Mouse (Mus musculus): Measurements from ENCODE around the gene Muc1. TPM values are rescaled to one million over a fixed set of nuclear protein-coding genes. Genes with fewer than 3 reads are reported as not detected.

The Muc1 gene
- polyA plus RNA-seq, 1 experiment from 2014 or later: 10.3 TPM

DNA sequence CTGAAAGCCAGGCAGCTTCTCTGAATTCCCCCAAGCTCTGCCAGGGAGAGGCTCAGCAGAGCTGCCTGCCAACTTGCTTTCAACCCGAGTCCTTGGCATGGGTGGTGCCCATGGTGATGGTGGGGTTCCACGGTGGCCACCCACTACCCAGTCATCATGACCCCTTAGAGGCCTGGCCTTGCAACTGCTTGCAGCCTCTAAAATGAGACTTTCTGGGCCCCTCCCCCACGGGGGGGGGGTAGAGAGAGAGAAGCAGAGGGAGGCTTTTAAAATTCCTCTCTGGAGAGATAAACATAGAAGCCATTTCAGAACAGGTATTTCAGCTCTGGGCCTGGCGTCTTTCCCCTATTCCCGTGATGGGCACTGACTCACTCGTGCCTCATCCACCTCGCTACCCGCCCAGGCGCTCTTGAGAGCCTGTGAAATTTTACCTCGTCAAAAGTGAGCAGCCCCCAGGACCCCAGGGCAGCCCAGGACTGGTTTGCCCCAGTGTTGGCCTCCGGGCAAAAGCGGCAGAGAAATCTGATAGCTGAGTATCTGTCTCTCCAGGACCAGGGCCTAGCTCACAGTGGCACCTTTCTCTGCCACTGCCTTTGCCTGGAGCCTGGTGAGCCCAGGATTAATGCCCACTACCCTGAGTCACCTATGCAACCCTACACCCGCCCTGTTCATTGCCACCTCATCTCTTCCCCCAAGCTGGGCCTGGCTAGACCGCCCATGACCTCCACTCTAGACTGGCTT, 48.6 kb downstream of the Muc1 start:
- Histone ChIP-seq H3K36me3 (ENCODE audit: control insufficient read depth, insufficient read depth, low read length) (peaks cover 20% of the 10 kb centered on the region; the same call in 1 of the 2 replicates), H3K4me1 (replicated peaks; ENCODE audit: control insufficient read depth, insufficient read depth, low read length) (peaks cover 44% of the 10 kb centered on the region), H3K4me3 (ENCODE audit: low read depth, low read length) (peak overlapping the region; percentile 61), H3K27me3 (replicated peaks; ENCODE audit: control insufficient read depth, insufficient read depth, low read length) (0 out of 2 replicates have a peak, but pooled peaks cover 4% of the 10 kb centered on the region), H3K27ac (ENCODE audit: low read depth) (peak overlapping the region; percentile 43), H3K9me3 (ENCODE audit: control insufficient read depth, low read length) (no peaks in the 10 kb centered on the region), H3K9ac (ENCODE audit: low read length) (peak overlapping the region; percentile 64), H3K4me2 (ENCODE audit: low read length) (peak overlapping the region; percentile 71)
- DNase-seq (ENCODE audit: low spot score): peak; percentile 64
- whole genome bisulfite sequencing: 24% methylated on average over 14 of the region's 14 CpGs
- ATAC-seq (replicated peaks; ENCODE audit: low FRiP score, low TSS enrichment, low read depth): no peak

DNA sequence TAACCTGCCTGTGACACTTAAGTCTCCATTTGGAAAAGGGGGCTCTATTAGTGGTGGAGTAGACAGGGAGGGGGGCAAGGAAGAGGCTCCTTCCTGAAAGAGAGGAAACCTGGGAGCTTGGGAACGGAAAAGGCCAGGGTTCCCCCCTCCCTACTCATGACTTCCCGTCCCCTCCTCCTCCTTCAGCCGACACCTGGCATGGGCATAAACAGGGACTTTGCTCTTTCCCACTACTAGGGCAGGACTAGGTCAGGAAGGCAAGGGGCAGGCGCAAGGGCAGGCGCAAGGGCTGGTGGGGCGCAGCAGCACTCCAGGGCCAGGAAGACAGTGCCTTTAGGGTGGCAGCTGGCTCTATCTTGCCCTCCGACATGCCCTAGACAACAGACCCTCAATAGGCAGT, 49.2 kb downstream of the Muc1 start:
- peaks cover 15% of the 10 kb centered on the region; the same call in 1 of the 2 replicates for H3K36me3 ChIP-seq (ENCODE audit: control insufficient read depth, insufficient read depth, low read length)
- H3K9me3 ChIP-seq (ENCODE audit: control insufficient read depth, low read length): no peaks in the 10 kb centered on the region
- H3K27ac ChIP-seq (ENCODE audit: low read depth): peak overlapping the region; percentile 43
- H3K27me3 ChIP-seq (replicated peaks; ENCODE audit: control insufficient read depth, insufficient read depth, low read length): 0 out of 2 replicates have a peak, but pooled peaks cover 4% of the 10 kb centered on the region
- H3K4me1 ChIP-seq (replicated peaks; ENCODE audit: control insufficient read depth, insufficient read depth, low read length): peaks cover 44% of the 10 kb centered on the region
- peak overlapping the region; percentile 71 for H3K4me2 ChIP-seq (ENCODE audit: low read length)
- 43% methylated on average over 7 of the region's 7 CpGs for WGBS
- H3K4me3 ChIP-seq (ENCODE audit: low read depth, low read length): peak overlapping the region; percentile 61
- 0 out of 2 replicates have a peak, but pooled peaks have one; percentile 0 for ATAC-seq (replicated peaks; ENCODE audit: low FRiP score, low TSS enrichment, low read depth)
- peak overlapping the region; percentile 64 for H3K9ac ChIP-seq (ENCODE audit: low read length)
- DNase-seq (ENCODE audit: low spot score): no peak

DNA sequence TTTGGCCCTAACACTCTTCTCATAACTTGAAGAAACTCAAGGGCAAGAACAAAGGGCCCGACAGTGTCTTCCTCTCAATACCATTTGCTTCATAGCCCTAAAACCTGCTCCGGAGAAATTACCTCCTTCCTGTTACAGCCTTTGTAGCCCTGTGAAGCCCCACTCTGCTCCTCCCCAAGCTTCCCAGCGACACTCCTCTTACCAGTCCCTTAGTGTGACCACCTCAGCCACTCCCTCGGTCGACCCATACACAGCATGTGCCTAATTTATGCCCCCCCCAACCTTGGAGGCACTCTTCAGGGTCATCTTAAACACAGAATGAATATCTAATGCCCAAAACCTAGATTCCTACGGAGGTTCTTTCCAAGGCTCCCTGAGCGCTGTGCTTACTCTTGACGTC, 49.8 kb downstream of the Muc1 start:
- peak overlapping the region; percentile 43 for H3K27ac ChIP-seq (ENCODE audit: low read depth)
- peaks cover 15% of the 10 kb centered on the region; the same call in 1 of the 2 replicates for H3K36me3 ChIP-seq (ENCODE audit: control insufficient read depth, insufficient read depth, low read length)
- peak overlapping the region; percentile 61 for H3K4me3 ChIP-seq (ENCODE audit: low read depth, low read length)
- H3K27me3 ChIP-seq (replicated peaks; ENCODE audit: control insufficient read depth, insufficient read depth, low read length): 0 out of 2 replicates have a peak, but pooled peaks cover 4% of the 10 kb centered on the region
- 13% methylated on average over 8 of the region's 8 CpGs for WGBS
- H3K4me1 ChIP-seq (replicated peaks; ENCODE audit: control insufficient read depth, insufficient read depth, low read length): peaks cover 44% of the 10 kb centered on the region
- peak overlapping the region; percentile 64 for H3K9ac ChIP-seq (ENCODE audit: low read length)
- peak overlapping the region; percentile 71 for H3K4me2 ChIP-seq (ENCODE audit: low read length)
- ATAC-seq (replicated peaks; ENCODE audit: low FRiP score, low TSS enrichment, low read depth): no peak
- DNase-seq (ENCODE audit: low spot score): no peak
- no peaks in the 10 kb centered on the region for H3K9me3 ChIP-seq (ENCODE audit: control insufficient read depth, low read length)

DNA sequence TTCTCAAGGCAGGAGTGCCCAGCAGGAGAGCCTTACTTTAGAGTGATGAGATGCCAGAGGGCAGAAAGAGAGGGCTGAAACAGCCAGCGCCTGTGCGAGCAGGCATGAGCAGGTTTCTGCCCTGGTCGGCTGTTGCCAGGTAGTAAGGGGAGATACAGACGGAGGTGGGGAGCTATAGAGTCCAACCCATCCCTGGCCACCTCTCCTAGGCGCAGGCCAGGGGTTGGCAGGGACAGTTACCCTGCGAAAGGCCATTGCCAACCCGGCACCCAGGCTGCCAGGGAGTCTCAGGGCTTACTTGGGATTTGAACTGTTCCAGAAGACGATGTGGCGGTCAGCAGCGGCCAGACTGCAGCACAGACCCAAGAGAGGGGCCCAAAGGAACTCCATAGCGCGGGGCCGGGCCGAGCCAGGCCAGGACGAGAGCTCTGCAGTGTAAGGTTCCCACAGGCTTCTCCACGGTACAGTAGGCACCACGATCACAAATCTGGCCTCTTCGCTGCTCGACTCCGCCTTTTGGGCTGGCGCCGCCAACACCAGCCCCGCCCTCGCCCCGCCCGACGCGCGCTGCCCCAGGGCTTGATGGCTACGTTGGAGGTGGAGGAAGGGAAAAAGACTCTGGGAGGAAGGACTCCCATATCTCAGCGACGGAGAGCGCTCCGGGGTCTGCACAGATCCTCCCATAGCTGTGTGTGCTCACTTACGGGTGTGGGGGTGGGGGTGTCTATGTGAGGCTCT, 50.5 kb downstream of the Muc1 start:
- Histone ChIP-seq H3K4me1 (replicated peaks; ENCODE audit: control insufficient read depth, insufficient read depth, low read length) (peaks cover 44% of the 10 kb centered on the region), H3K27ac (ENCODE audit: low read depth) (peak overlapping the region; percentile 43), H3K36me3 (ENCODE audit: control insufficient read depth, insufficient read depth, low read length) (peaks cover 15% of the 10 kb centered on the region; the same call in 1 of the 2 replicates), H3K9ac (ENCODE audit: low read length) (peak overlapping the region; percentile 64), H3K4me3 (ENCODE audit: low read depth, low read length) (peak overlapping the region; percentile 61), H3K4me2 (ENCODE audit: low read length) (peak overlapping the region; percentile 71), H3K27me3 (replicated peaks; ENCODE audit: control insufficient read depth, insufficient read depth, low read length) (0 out of 2 replicates have a peak, but pooled peaks cover 4% of the 10 kb centered on the region), H3K9me3 (ENCODE audit: control insufficient read depth, low read length) (no peaks in the 10 kb centered on the region)
- peak; percentile 90 for DNase-seq (ENCODE audit: low spot score)
- WGBS: 2% methylated on average over 35 of the region's 35 CpGs
- ATAC-seq (replicated peaks; ENCODE audit: low FRiP score, low TSS enrichment, low read depth): peak; percentile 60

DNA sequence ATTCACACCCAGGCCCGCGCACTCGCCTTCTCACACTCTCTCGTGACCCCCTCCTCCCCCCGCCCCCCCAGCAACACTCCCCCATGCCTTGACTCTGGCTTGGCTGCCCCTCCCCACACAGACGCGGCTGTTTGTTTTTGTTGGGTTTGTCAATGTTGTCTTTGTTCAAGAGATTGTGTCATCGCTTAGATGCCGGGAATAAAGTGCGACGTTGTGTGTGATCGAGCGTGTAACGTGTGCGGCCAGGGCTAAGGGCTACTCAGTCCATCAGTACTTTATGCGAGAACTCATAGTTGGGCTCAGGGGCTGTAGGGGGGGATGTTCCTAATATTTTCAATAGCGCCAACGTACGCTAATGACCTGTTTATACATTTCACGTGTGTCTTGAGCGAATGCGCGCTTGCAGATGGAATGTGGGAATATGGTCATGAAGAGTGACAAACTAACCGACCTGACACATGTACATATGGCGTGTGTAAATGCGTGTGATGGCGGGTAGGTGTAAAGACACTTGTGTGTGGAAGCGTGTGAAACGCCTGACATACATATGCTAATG, 51.3 kb downstream of the Muc1 start:
- 0 out of 2 replicates have a peak, but pooled peaks cover 4% of the 10 kb centered on the region for H3K27me3 ChIP-seq (replicated peaks; ENCODE audit: control insufficient read depth, insufficient read depth, low read length)
- DNase-seq (ENCODE audit: low spot score): peak; percentile 69
- ATAC-seq (replicated peaks; ENCODE audit: low FRiP score, low TSS enrichment, low read depth): 0 out of 2 replicates have a peak, but pooled peaks have one; percentile 17
- peaks cover 11% of the 10 kb centered on the region; the same call in 1 of the 2 replicates for H3K36me3 ChIP-seq (ENCODE audit: control insufficient read depth, insufficient read depth, low read length)
- H3K4me2 ChIP-seq (ENCODE audit: low read length): peak overlapping the region; percentile 71
- peak overlapping the region; percentile 85 for H3K27ac ChIP-seq (ENCODE audit: low read depth)
- H3K9me3 ChIP-seq (ENCODE audit: control insufficient read depth, low read length): no peaks in the 10 kb centered on the region
- under 1% methylated on average over 29 of the region's 29 CpGs for WGBS
- peaks cover 44% of the 10 kb centered on the region for H3K4me1 ChIP-seq (replicated peaks; ENCODE audit: control insufficient read depth, insufficient read depth, low read length)
- H3K4me3 ChIP-seq (ENCODE audit: low read depth, low read length): peak overlapping the region; percentile 61
- peak overlapping the region; percentile 64 for H3K9ac ChIP-seq (ENCODE audit: low read length)

DNA sequence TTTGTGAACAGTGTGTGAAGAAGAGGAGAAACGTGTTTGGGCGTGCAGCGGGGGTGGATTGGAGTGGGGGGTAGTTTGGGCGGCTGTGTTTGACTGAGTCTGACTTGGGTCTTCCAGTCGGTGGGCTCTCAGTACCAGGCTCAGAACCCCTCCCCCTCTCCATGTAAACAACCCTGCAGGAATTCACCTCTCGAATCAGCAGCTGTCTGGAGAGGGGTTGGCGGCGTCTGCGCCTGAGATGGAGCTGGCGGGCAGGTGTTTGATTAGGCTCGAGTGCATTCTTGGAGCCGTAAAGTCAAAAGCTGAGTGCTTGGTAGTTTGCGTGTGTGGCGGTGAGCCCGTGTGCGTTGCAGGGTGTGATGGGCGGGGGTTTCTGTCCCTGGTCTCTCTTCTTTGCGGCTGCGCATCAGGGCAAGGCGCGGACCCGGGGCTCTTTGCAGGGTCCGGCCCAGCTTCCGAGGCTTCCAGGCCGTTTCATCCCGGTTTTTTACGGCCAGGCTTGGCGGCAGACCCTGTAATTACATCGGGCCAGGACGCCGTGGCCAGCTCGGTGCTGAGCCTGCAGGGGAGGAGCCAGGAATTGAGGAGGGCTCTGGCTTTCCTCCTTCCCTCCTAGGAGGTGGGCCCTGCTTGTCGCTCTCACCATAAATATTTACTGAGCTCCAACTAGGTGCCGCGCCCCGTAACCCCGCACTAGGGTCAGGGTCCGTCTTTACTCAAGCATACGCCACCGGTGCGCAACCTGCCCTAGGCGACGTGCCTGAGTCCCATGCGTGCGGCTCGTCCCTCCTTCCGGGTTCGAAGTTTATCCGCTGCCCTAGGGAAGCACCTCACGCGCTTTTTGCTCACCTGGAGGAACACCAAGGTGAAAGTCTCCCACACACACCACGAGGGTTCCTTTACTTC, 52.0 kb downstream of the Muc1 start, which contains the start of gene Efna1:
Gene Efna1 (minus strand): TSS at position 537 of the 906 bp plus-strand sequence.
- 1% methylated on average over 52 of the region's 52 CpGs for WGBS

GRCm38 (mm10) chr3:89281579-89282290, 52.9 kb downstream of the Muc1 start:
- Histone ChIP-seq H3K9me3 (ENCODE audit: control insufficient read depth, low read length) (no peaks in the 10 kb centered on the region), H3K27me3 (replicated peaks; ENCODE audit: control insufficient read depth, insufficient read depth, low read length) (0 out of 2 replicates have a peak, but pooled peaks cover 4% of the 10 kb centered on the region), H3K9ac (ENCODE audit: low read length) (peak overlapping the region; percentile 43; the same call in 1 of the 2 replicates), H3K4me3 (ENCODE audit: low read depth, low read length) (peak overlapping the region; percentile 61), H3K27ac (ENCODE audit: low read depth) (peak overlapping the region; percentile 85), H3K36me3 (ENCODE audit: control insufficient read depth, insufficient read depth, low read length) (no peaks in the 10 kb centered on the region), H3K4me2 (ENCODE audit: low read length) (peak overlapping the region; percentile 71), H3K4me1 (replicated peaks; ENCODE audit: control insufficient read depth, insufficient read depth, low read length) (peaks cover 43% of the 10 kb centered on the region)
- 13% methylated on average over 20 of the region's 20 CpGs for WGBS
- ATAC-seq (replicated peaks; ENCODE audit: low FRiP score, low TSS enrichment, low read depth) (no peak), DNase-seq (ENCODE audit: low spot score) (peak; percentile 90)

More for the DNA sequence above, 52.0 kb downstream of the Muc1 start, which contains the start of gene Efna1:
- Histone ChIP-seq H3K4me3 (ENCODE audit: low read depth, low read length) (peak within 1 kb of the TSS; percentile 61), H3K27ac (ENCODE audit: low read depth) (peak within 1 kb of the TSS; percentile 85), H3K9me3 (ENCODE audit: control insufficient read depth, low read length) (no peaks in the 10 kb centered on the region), H3K27me3 (replicated peaks; ENCODE audit: control insufficient read depth, insufficient read depth, low read length) (0 out of 2 replicates have a peak, but pooled peaks cover 4% of the 10 kb centered on the region), H3K4me2 (ENCODE audit: low read length) (peak within 1 kb of the TSS; percentile 71), H3K36me3 (ENCODE audit: control insufficient read depth, insufficient read depth, low read length) (peaks cover 4% of the 10 kb centered on the region; the same call in 1 of the 2 replicates), H3K4me1 (replicated peaks; ENCODE audit: control insufficient read depth, insufficient read depth, low read length) (peaks cover 44% of the 10 kb centered on the region), H3K9ac (ENCODE audit: low read length) (peak within 1 kb of the TSS; percentile 64)
- peak; percentile 80 for ATAC-seq (replicated peaks; ENCODE audit: low FRiP score, low TSS enrichment, low read depth)
- peak; percentile 84 for DNase-seq (ENCODE audit: low spot score)
